Mouse (Mus musculus): ENCODE data around the gene Stk11ip. TPM values are rescaled to one million over a fixed set of nuclear protein-coding genes. Genes with fewer than 3 reads are reported as not detected.

Stk11ip gene
- polyA plus RNA-seq, 1 experiment from 2014 or later: 20.1 TPM

DNA sequence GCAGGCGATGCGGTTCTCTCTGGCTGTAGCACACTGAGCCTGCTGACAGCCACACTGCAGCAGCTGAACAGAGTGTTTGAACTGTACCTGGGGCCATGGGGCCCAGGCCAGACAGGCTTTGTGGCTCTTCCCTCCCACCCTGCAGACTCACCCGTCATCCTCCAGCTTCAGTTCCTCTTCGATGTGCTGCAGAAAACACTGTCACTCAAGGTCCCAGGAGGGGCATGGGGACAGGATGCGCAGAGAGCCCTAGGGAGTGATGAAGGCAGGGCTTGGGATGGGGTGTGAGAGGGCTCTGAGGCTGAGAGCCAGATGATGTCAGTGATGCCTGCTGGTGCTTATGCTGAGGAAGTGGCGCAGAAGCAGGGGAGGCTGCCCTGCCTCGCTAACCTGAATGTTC is 3.4 kb downstream of the Stk11ip start:
- Histone ChIP-seq H3K9ac (no peak overlapping the region), H3K36me3 (peaks cover 32% of the 10 kb centered on the region), H3K4me2 (no peak overlapping the region), H3K9me3 (no peaks in the 10 kb centered on the region), H3K4me1 (replicated peaks) (peaks cover 15% of the 10 kb centered on the region), H3K27me3 (no peaks in the 10 kb centered on the region), H3K4me3 (no peak overlapping the region), H3K27ac (replicated peaks) (no peak overlapping the region)
- 92% methylated on average over 7 of the region's 7 CpGs for WGBS
- no peak for ATAC-seq (ENCODE audit: low FRiP score, low read depth)

GRCm38 (mm10) chr1:75530546-75530945 is 9.2 kb downstream of the Stk11ip start:
- Histone ChIP-seq H3K4me2 (no peak overlapping the region), H3K27ac (replicated peaks) (no peak overlapping the region), H3K9me3 (no peaks in the 10 kb centered on the region), H3K4me3 (no peak overlapping the region), H3K9ac (no peak overlapping the region), H3K36me3 (peaks cover 59% of the 10 kb centered on the region), H3K27me3 (no peaks in the 10 kb centered on the region), H3K4me1 (replicated peaks) (no peaks in the 10 kb centered on the region)
- no peak for ATAC-seq (ENCODE audit: low FRiP score, low read depth)
- WGBS: 78% methylated on average over 4 of the region's 4 CpGs

DNA sequence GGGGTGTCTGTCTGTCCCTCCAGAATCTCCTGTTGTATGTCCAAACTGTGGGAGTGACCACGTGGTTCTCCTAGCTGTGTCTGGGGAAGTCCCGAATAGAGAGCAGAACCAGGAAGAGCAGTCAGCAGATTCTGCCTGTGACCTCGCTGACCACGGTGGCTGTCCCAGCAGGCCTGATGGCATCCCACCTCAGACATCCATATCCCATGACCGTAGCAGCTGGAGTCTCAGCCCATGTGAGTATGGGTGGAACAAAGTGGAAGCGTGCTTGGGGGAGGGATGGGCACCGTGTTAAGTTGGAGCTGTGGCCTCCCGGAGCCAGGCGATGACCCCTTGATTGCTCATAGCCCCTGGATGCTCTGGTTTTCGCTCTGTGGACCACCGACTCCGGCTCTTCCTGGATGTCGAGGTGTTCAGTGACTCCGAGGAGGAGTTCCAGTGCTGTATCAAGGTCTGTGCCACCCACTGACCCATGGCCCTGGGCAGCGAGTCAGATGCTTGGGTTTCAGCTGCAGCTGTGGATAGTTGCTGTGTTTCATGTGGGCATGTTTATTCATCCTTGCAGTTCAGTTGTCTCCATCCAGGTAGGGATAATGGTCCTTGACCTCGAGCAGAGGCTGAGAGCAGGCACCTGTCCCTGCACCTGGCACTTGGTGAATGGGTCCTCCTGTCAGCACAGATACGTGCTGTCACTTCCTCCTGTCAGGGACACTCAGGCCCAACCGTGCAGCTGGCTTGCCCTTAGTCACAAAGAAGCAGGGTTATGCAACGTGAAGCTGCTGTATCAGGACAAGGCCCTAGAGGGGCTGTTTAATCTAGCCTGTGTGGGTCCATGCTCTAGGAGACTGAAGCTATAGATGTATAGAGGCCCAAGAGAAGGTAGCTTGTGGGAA is 11.2 kb downstream of the Stk11ip start:
- Histone ChIP-seq H3K4me1 (replicated peaks) (no peaks in the 10 kb centered on the region), H3K36me3 (peaks cover 52% of the 10 kb centered on the region), H3K27ac (replicated peaks) (no peak overlapping the region), H3K27me3 (no peaks in the 10 kb centered on the region), H3K4me3 (no peak overlapping the region), H3K9me3 (no peaks in the 10 kb centered on the region), H3K4me2 (no peak overlapping the region), H3K9ac (no peak overlapping the region)
- no peak for ATAC-seq (ENCODE audit: low FRiP score, low read depth)
- WGBS: 92% methylated on average over 19 of the region's 19 CpGs

- Histone ChIP-seq H3K9ac (no peak overlapping the region), H3K36me3 (peaks cover 41% of the 10 kb centered on the region), H3K27ac (replicated peaks) (no peak overlapping the region), H3K27me3 (no peaks in the 10 kb centered on the region), H3K4me3 (no peak overlapping the region), H3K9me3 (no peaks in the 10 kb centered on the region), H3K4me1 (replicated peaks) (no peaks in the 10 kb centered on the region), H3K4me2 (no peak overlapping the region)
- no peak for ATAC-seq (ENCODE audit: low FRiP score, low read depth)
- WGBS: 90% methylated on average over 19 of the region's 19 CpGs
These were observed 12.3 kb downstream of the Stk11ip start for GRCm38 (mm10) chr1:75533325-75534252.

DNA sequence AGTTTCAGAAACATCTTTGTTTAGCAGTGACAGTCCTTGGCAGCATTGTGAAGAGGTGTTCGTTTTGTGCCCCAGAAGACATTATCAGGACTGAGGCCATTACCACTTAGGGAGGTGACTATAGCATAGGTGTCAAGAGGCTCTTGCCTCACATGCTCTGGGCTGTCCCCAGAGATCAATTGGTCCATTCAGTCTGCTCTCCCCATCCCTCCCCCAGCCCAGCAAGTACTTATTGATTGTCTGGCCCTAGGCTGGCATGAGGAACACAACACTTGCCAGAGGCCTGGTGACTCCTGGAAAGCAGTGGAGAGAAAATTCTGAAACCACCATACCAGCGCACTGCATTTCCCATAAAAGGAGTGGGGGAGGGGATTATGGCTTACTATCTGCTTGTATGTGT is 16.3 kb downstream of the Stk11ip start:
- no peaks in the 10 kb centered on the region for H3K27me3 ChIP-seq
- H3K4me2 ChIP-seq: no peak overlapping the region
- H3K9ac ChIP-seq: no peak overlapping the region
- no peak overlapping the region for H3K27ac ChIP-seq (replicated peaks)
- ATAC-seq (ENCODE audit: low FRiP score, low read depth): no peak
- H3K4me3 ChIP-seq: no peak overlapping the region
- 88% methylated on average over 2 of the region's 2 CpGs for WGBS
- no peaks in the 10 kb centered on the region for H3K9me3 ChIP-seq
- H3K4me1 ChIP-seq (replicated peaks): no peaks in the 10 kb centered on the region
- peaks cover 28% of the 10 kb centered on the region; the same call in 1 of the 2 replicates for H3K36me3 ChIP-seq

- no peaks in the 10 kb centered on the region for H3K27me3 ChIP-seq
- ATAC-seq (ENCODE audit: low FRiP score, low read depth): no peak
- no peak overlapping the region for H3K27ac ChIP-seq (replicated peaks)
- H3K9me3 ChIP-seq: no peaks in the 10 kb centered on the region
- H3K4me2 ChIP-seq: no peak overlapping the region
- H3K36me3 ChIP-seq: peaks cover 23% of the 10 kb centered on the region; the same call in 1 of the 2 replicates
- H3K9ac ChIP-seq: no peak overlapping the region
- no peaks in the 10 kb centered on the region for H3K4me1 ChIP-seq (replicated peaks)
- 80% methylated on average over 9 of the region's 9 CpGs for WGBS
- H3K4me3 ChIP-seq: no peak overlapping the region
These were observed 17.4 kb downstream of the Stk11ip start for GRCm38 (mm10) chr1:75538597-75539190.

- H3K27me3 ChIP-seq: no peaks in the 10 kb centered on the region
- H3K27ac ChIP-seq (replicated peaks): no peak overlapping the region
- H3K4me3 ChIP-seq: no peak overlapping the region
- peaks cover 7% of the 10 kb centered on the region for H3K4me1 ChIP-seq (replicated peaks)
- no peak for ATAC-seq (ENCODE audit: low FRiP score, low read depth)
- no peak overlapping the region for H3K9ac ChIP-seq
- peaks cover 1% of the 10 kb centered on the region; the same call in 1 of the 2 replicates for H3K36me3 ChIP-seq
- no peaks in the 10 kb centered on the region for H3K9me3 ChIP-seq
- H3K4me2 ChIP-seq: no peak overlapping the region
- WGBS: 92% methylated on average over 7 of the region's 7 CpGs
These were observed 20.2 kb downstream of the Stk11ip start for GRCm38 (mm10) chr1:75541496-75541895.

GRCm38 (mm10) chr1:75544351-75544750 is 23.0 kb downstream of the Stk11ip start:
- Histone ChIP-seq H3K36me3 (peaks cover 7% of the 10 kb centered on the region; the same call in 1 of the 2 replicates), H3K4me3 (no peak overlapping the region), H3K9me3 (no peaks in the 10 kb centered on the region), H3K27me3 (no peaks in the 10 kb centered on the region), H3K4me2 (no peak overlapping the region), H3K4me1 (replicated peaks) (peaks cover 21% of the 10 kb centered on the region), H3K9ac (no peak overlapping the region), H3K27ac (replicated peaks) (no peak overlapping the region)
- ATAC-seq (ENCODE audit: low FRiP score, low read depth): no peak
- 92% methylated on average over 6 of the region's 6 CpGs for WGBS

GRCm38 (mm10) chr1:75545965-75546956 is 24.9 kb downstream of the Stk11ip start, which contains the start of gene Slc4a3:
Gene Slc4a3 (plus strand): TSS chr1:75546266.
- Histone ChIP-seq H3K27ac (replicated peaks) (peak within 1 kb of the TSS; percentile 77), H3K27me3 (no peaks in the 10 kb centered on the region), H3K4me3 (peak within 1 kb of the TSS; percentile 78), H3K9ac (peak within 1 kb of the TSS; percentile 72), H3K4me2 (peak within 1 kb of the TSS; percentile 76), H3K36me3 (peaks cover 24% of the 10 kb centered on the region; the same call in 1 of the 2 replicates), H3K4me1 (replicated peaks) (peaks cover 21% of the 10 kb centered on the region), H3K9me3 (no peaks in the 10 kb centered on the region)
- 1% methylated on average over 63 of the region's 64 CpGs for WGBS
- ATAC-seq (ENCODE audit: low FRiP score, low read depth): peak; percentile 88

- WGBS: 98% methylated on average over 13 of the region's 13 CpGs
- H3K27ac ChIP-seq (replicated peaks): no peak overlapping the region
- peak overlapping the region; percentile 78 for H3K4me3 ChIP-seq
- H3K36me3 ChIP-seq: peaks cover 33% of the 10 kb centered on the region; the same call in 1 of the 2 replicates
- ATAC-seq (ENCODE audit: low FRiP score, low read depth): 0 out of 2 replicates have a peak, but pooled peaks have one; percentile 1
- peak overlapping the region; percentile 76 for H3K4me2 ChIP-seq
- H3K9me3 ChIP-seq: no peaks in the 10 kb centered on the region
- H3K27me3 ChIP-seq: no peaks in the 10 kb centered on the region
- H3K9ac ChIP-seq: no peak overlapping the region
- H3K4me1 ChIP-seq (replicated peaks): peaks cover 21% of the 10 kb centered on the region
These were observed 26.0 kb downstream of the Stk11ip start for GRCm38 (mm10) chr1:75547351-75547750.

DNA sequence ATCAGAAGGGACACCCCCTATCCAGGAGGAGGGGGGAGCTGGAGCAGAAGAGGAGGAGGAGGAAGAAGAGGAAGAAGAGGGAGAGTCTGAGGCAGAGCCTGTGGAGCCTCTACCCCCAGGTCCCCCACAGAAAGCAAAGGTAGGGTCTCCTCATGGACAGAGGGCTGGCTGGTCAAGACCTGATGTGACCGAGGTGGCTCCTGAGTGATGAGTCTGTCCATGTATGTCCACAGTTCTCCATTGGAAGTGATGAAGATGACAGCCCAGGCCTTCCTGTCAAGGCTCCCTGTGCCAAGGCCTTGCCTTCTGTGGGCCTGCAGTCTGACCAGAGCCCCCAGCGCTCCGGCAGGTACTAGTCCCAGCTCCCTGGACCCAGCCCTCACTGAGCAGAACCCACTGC is 26.8 kb downstream of the Stk11ip start:
- peaks cover 21% of the 10 kb centered on the region for H3K4me1 ChIP-seq (replicated peaks)
- no peaks in the 10 kb centered on the region for H3K27me3 ChIP-seq
- no peak overlapping the region for H3K4me2 ChIP-seq
- WGBS: 94% methylated on average over 3 of the region's 3 CpGs
- H3K9me3 ChIP-seq: no peaks in the 10 kb centered on the region
- no peak overlapping the region for H3K4me3 ChIP-seq
- H3K36me3 ChIP-seq: peaks cover 40% of the 10 kb centered on the region
- H3K27ac ChIP-seq (replicated peaks): no peak overlapping the region
- H3K9ac ChIP-seq: no peak overlapping the region
- ATAC-seq (ENCODE audit: low FRiP score, low read depth): no peak
